Mouse (Mus musculus) kidney, embryonic 14.5 days (tissue): ENCODE data around the gene 4931429L15Rik. TPM values are rescaled to one million over a fixed set of nuclear protein-coding genes. Genes with fewer than 3 reads are reported as not detected.
A peak's percentile ranks its signal among the peaks of the same experiment; 100 is the strongest.

Source experiments
- ATAC-seq: fragments of 200-750 bp; cut with Nextera tagmentation; 2 replicates; pipeline ENCODE4 v1.8.0; 2017; ENCODE audit warnings: moderate number of reproducible peaks, mild to moderate bottlenecking, moderate TSS enrichment, moderate library complexity; ENCODE audit not compliant: low FRiP score, low TSS enrichment
- H3K27ac ChIP-seq: fragments of 300-500 bp; sonication (generic); 2 replicates; pipeline ENCODE4 v1.5.1; 2014; ENCODE audit warnings: low read depth, mild to moderate bottlenecking, low read length, moderate library complexity, mixed read lengths
- H3K27me3 ChIP-seq: fragments of 300-500 bp; sonication (generic); 2 replicates; pipeline ENCODE4 v1.6.1; 2014; ENCODE audit warnings: mild to moderate bottlenecking, low read length; ENCODE audit not compliant: control insufficient read depth, insufficient read depth
- H3K36me3 ChIP-seq: fragments of 300-500 bp; sonication (generic); 2 replicates; pipeline ENCODE4 v1.6.1; 2014; ENCODE audit warnings: low read length, mixed read lengths; ENCODE audit not compliant: control insufficient read depth, insufficient read depth
- H3K4me1 ChIP-seq: fragments of 300-500 bp; sonication (generic); 2 replicates; pipeline ENCODE4 v1.6.1; 2014; ENCODE audit warnings: low read length, mixed read lengths; ENCODE audit not compliant: control insufficient read depth, insufficient read depth
- H3K4me2 ChIP-seq: fragments of 300-500 bp; sonication (generic); replicated peaks from 2 replicates; pipeline ENCODE4 v1.6.1; 2014; ENCODE audit warnings: low read depth, mild to moderate bottlenecking, low read length
- H3K4me3 ChIP-seq: fragments of 300-500 bp; sonication (generic); 2 replicates; pipeline ENCODE4 v1.5.1; 2014; ENCODE audit warnings: mild to moderate bottlenecking, low read length
- H3K9ac ChIP-seq: fragments of 300-500 bp; sonication (generic); 2 replicates; pipeline ENCODE4 v1.6.1; 2014; ENCODE audit warnings: low read depth, mild to moderate bottlenecking, low read length, moderate library complexity
- H3K9me3 ChIP-seq: fragments of 300-500 bp; sonication (generic); 2 replicates; pipeline ENCODE4 v1.6.1; 2016; ENCODE audit warnings: low read length; ENCODE audit not compliant: control insufficient read depth
- WGBS: fragments of 180-500 bp; shearing (Covaris S2); extraction: QIAGEN DNeasy Blood & Tissue Kit; methylation state at CpG from one replicate; pipeline ENCODE4 v1.1.7; 2014; 5-methylcytosine and 5-hydroxymethylcytosine counted together
- polyA plus RNA-seq: library from polyadenylated mRNA; unstranded; fragments of >200 nt; fragmentation: Nextera tagmentation; extraction: Ambion mirVana; gene quantifications from 2 replicates; pipeline ENCODE4 v1.2.1, GENCODE M21; 2014

The 4931429L15Rik gene
- polyA plus RNA-seq, 1 experiment from 2014 or later: not detected

- Histone ChIP-seq H3K27me3 (peaks cover 9% of the 10 kb centered on the region; the same call in 1 of the 2 replicates), H3K27ac (peak within 1 kb of the TSS; percentile 68; the same call in 1 of the 2 replicates), H3K4me1 (peaks cover 14% of the 10 kb centered on the region), H3K36me3 (peaks cover 29% of the 10 kb centered on the region), H3K4me3 (peak within 1 kb of the TSS; percentile 82), H3K9me3 (no peaks in the 10 kb centered on the region), H3K4me2 (peak within 1 kb of the TSS; percentile 89), H3K9ac (peak within 1 kb of the TSS; percentile 76)
- 6% methylated on average over 45 of the region's 45 CpGs for WGBS
- ATAC-seq: peak; percentile 96
These were observed 46.9 kb downstream of the 4931429L15Rik start, which contains the start of gene Zpr1 for GRCm38 (mm10) chr9:46272677-46273454. Gene Zpr1, plus strand, starts transcription at chr9:46273064.

GRCm38 (mm10) chr9:46272070-46272469 lies 47.7 kb downstream of the 4931429L15Rik start:
- WGBS: 89% methylated on average over 9 of the region's 9 CpGs
- Histone ChIP-seq H3K9me3 (no peaks in the 10 kb centered on the region), H3K27ac (no peak overlapping the region), H3K27me3 (peaks cover 9% of the 10 kb centered on the region; the same call in 1 of the 2 replicates), H3K36me3 (peaks cover 21% of the 10 kb centered on the region), H3K4me1 (peaks cover 14% of the 10 kb centered on the region), H3K9ac (no peak overlapping the region), H3K4me2 (no peak overlapping the region), H3K4me3 (no peak overlapping the region; the same call in 1 of the 2 replicates)
- no peak for ATAC-seq

- Histone ChIP-seq H3K4me1 (peaks cover 14% of the 10 kb centered on the region), H3K4me2 (no peak overlapping the region), H3K4me3 (no peak overlapping the region), H3K36me3 (peaks cover 8% of the 10 kb centered on the region), H3K27ac (no peak overlapping the region), H3K9me3 (no peaks in the 10 kb centered on the region), H3K27me3 (peaks cover 9% of the 10 kb centered on the region; the same call in 1 of the 2 replicates), H3K9ac (no peak overlapping the region)
- 88% methylated on average over 4 of the region's 4 CpGs for WGBS
- no peak for ATAC-seq
These were observed 49.0 kb downstream of the 4931429L15Rik start for GRCm38 (mm10) chr9:46270782-46271181.

- Histone ChIP-seq H3K9ac (no peak overlapping the region), H3K4me3 (no peak overlapping the region), H3K27me3 (peaks cover 9% of the 10 kb centered on the region; the same call in 1 of the 2 replicates), H3K27ac (no peak overlapping the region), H3K4me2 (no peak overlapping the region), H3K4me1 (peaks cover 14% of the 10 kb centered on the region), H3K36me3 (no peaks in the 10 kb centered on the region), H3K9me3 (no peaks in the 10 kb centered on the region)
- no peak for ATAC-seq
- WGBS: 91% methylated on average over 5 of the region's 5 CpGs
These were observed 50.7 kb downstream of the 4931429L15Rik start for GRCm38 (mm10) chr9:46269125-46269524.

- Histone ChIP-seq H3K9ac (no peak within 1 kb of the TSS), H3K4me2 (no peak within 1 kb of the TSS), H3K27ac (no peak within 1 kb of the TSS), H3K4me1 (0 out of 2 replicates have a peak, but pooled peaks cover 8% of the 10 kb centered on the region), H3K36me3 (no peaks in the 10 kb centered on the region), H3K9me3 (no peaks in the 10 kb centered on the region), H3K4me3 (no peak within 1 kb of the TSS), H3K27me3 (peaks cover 9% of the 10 kb centered on the region; the same call in 1 of the 2 replicates)
- no peak for ATAC-seq
- 63% methylated on average over 7 of the region's 7 CpGs for WGBS
These were observed 51.4 kb downstream of the 4931429L15Rik start, which contains the start of gene Apoa5 for GRCm38 (mm10) chr9:46268343-46268873. Gene Apoa5, plus strand, starts transcription at chr9:46268633.

GRCm38 (mm10) chr9:46261131-46261530 lies 58.7 kb downstream of the 4931429L15Rik start:
- Histone ChIP-seq H3K9ac (no peak overlapping the region), H3K27ac (no peak overlapping the region), H3K36me3 (no peaks in the 10 kb centered on the region), H3K9me3 (no peaks in the 10 kb centered on the region), H3K27me3 (no peaks in the 10 kb centered on the region), H3K4me1 (no peaks in the 10 kb centered on the region), H3K4me2 (no peak overlapping the region), H3K4me3 (no peak overlapping the region)
- ATAC-seq: no peak
- 93% methylated on average over 7 of the region's 7 CpGs for WGBS

GRCm38 (mm10) chr9:46259111-46259510 lies 60.7 kb downstream of the 4931429L15Rik start:
- H3K9me3 ChIP-seq: no peaks in the 10 kb centered on the region
- H3K36me3 ChIP-seq: no peaks in the 10 kb centered on the region
- no peaks in the 10 kb centered on the region for H3K27me3 ChIP-seq
- no peak for ATAC-seq
- WGBS: 88% methylated on average over 6 of the region's 6 CpGs
- no peak overlapping the region for H3K4me3 ChIP-seq
- H3K4me1 ChIP-seq: no peaks in the 10 kb centered on the region
- H3K27ac ChIP-seq: no peak overlapping the region
- H3K9ac ChIP-seq: no peak overlapping the region
- no peak overlapping the region for H3K4me2 ChIP-seq

- ATAC-seq: no peak
- Histone ChIP-seq H3K36me3 (no peaks in the 10 kb centered on the region), H3K27me3 (no peaks in the 10 kb centered on the region), H3K4me1 (no peaks in the 10 kb centered on the region), H3K27ac (no peak overlapping the region), H3K4me3 (no peak overlapping the region), H3K9me3 (no peaks in the 10 kb centered on the region), H3K9ac (no peak overlapping the region), H3K4me2 (no peak overlapping the region)
- WGBS: 77% methylated on average over 3 of the region's 3 CpGs
These were observed 62.2 kb downstream of the 4931429L15Rik start for GRCm38 (mm10) chr9:46257546-46257945.
